Mouse (Mus musculus) erythroblast, embryonic 14.5 days (primary cell): ENCODE measurements around the gene Tor1a. TPM values are rescaled to one million over a fixed set of nuclear protein-coding genes. Genes with fewer than 3 reads are reported as not detected.
A peak's percentile ranks its signal among the peaks of the same experiment; 100 is the strongest.

Experiments
- H3K27me3 ChIP-seq: 2 replicates; pipeline ENCODE4 v1.6.1; 2012; ENCODE audit warnings: inconsistent platforms; ENCODE audit not compliant: control insufficient read depth
- H3K36me3 ChIP-seq: 2 replicates; pipeline ENCODE4 v1.6.1; 2012; ENCODE audit warnings: mild to moderate bottlenecking, inconsistent platforms; ENCODE audit not compliant: control insufficient read depth
- H3K4me1 ChIP-seq: 2 replicates; pipeline ENCODE4 v1.6.1; 2012; ENCODE audit warnings: inconsistent platforms; ENCODE audit not compliant: control insufficient read depth
- H3K4me3 ChIP-seq: replicated peaks from 2 replicates; pipeline ENCODE3; 2012; ENCODE audit warnings: moderate library complexity, mild to moderate bottlenecking, inconsistent platforms
- H3K9me3 ChIP-seq: 2 replicates; pipeline ENCODE4 v1.6.1; 2012; ENCODE audit warnings: low read length, inconsistent platforms, mixed read lengths; ENCODE audit not compliant: control insufficient read depth
- GATA1 ChIP-seq: IDR thresholded peaks from 2 replicates; pipeline ENCODE4 v1.6.1; 2012; ENCODE audit warnings: low read length, inconsistent platforms, mixed read lengths
- TAL1 ChIP-seq: IDR thresholded peaks from 3 replicates; pipeline ENCODE4 v1.6.1; 2012; ENCODE audit warnings: low read length, inconsistent platforms, mixed read lengths
- polyA plus RNA-seq: library from polyadenylated mRNA; stranded (reverse); fragments of >175 nt; gene quantifications from 2 replicates; pipeline ENCODE4 v1.2.3, GENCODE M21; 2012

The Tor1a gene
- polyA plus RNA-seq = 4.8 and 6.5 TPM in 2 replicates

- peaks cover 33% of the 10 kb centered on the region for H3K4me1 ChIP-seq
- TF ChIP-seq TAL1 (no peak), GATA1 (no peak)
- peak within 1 kb of the TSS; percentile 79 for H3K4me3 ChIP-seq
- peaks cover 53% of the 10 kb centered on the region for H3K36me3 ChIP-seq
- H3K9me3 ChIP-seq = no peaks in the 10 kb centered on the region
- no peaks in the 10 kb centered on the region for H3K27me3 ChIP-seq
Observed at GRCm38 (mm10) chr2:30967352-30968327, at the start of gene Tor1a. Gene Tor1a, minus strand, starts transcription at chr2:30967933.

GRCm38 (mm10) chr2:31013371-31014120 lies 45.8 kb upstream of the Tor1a start:
- peaks cover 11% of the 10 kb centered on the region for H3K4me1 ChIP-seq
- TF ChIP-seq TAL1 (no peak), GATA1 (no peak)

GRCm38 (mm10) chr2:31007208-31007607 lies 39.5 kb upstream of the Tor1a start:
- Histone ChIP-seq H3K4me1 (peaks cover 55% of the 10 kb centered on the region), H3K27me3 (no peaks in the 10 kb centered on the region), H3K4me3 (no peak overlapping the region), H3K36me3 (peaks cover 56% of the 10 kb centered on the region), H3K9me3 (no peaks in the 10 kb centered on the region)
- TF ChIP-seq GATA1 (no peak), TAL1 (no peak)

More at GRCm38 (mm10) chr2:31013371-31014120, 45.8 kb upstream of the Tor1a start:
- no peak overlapping the region for H3K4me3 ChIP-seq
- H3K9me3 ChIP-seq = no peaks in the 10 kb centered on the region
- H3K27me3 ChIP-seq = no peaks in the 10 kb centered on the region
- H3K36me3 ChIP-seq = peaks cover 50% of the 10 kb centered on the region

- no peaks in the 10 kb centered on the region for H3K9me3 ChIP-seq
- peak overlapping the region; percentile 47 for H3K4me3 ChIP-seq
- H3K36me3 ChIP-seq = peaks cover 59% of the 10 kb centered on the region
- peaks cover 55% of the 10 kb centered on the region for H3K4me1 ChIP-seq
- peak; percentile 57 for TF ChIP-seq TAL1
- TF ChIP-seq GATA1 = peak; percentile 98
- no peaks in the 10 kb centered on the region for H3K27me3 ChIP-seq
Observed at GRCm38 (mm10) chr2:31006434-31006833, 38.7 kb upstream of the Tor1a start.

- Histone ChIP-seq H3K4me1 (peaks cover 55% of the 10 kb centered on the region), H3K27me3 (no peaks in the 10 kb centered on the region)
Observed at GRCm38 (mm10) chr2:31005453-31005852, 37.7 kb upstream of the Tor1a start.

GRCm38 (mm10) chr2:31002857-31003256 lies 35.1 kb upstream of the Tor1a start:
- Histone ChIP-seq H3K4me3 (no peak overlapping the region), H3K9me3 (no peaks in the 10 kb centered on the region), H3K27me3 (no peaks in the 10 kb centered on the region), H3K4me1 (peaks cover 41% of the 10 kb centered on the region), H3K36me3 (peaks cover 37% of the 10 kb centered on the region)
- no peak for TF ChIP-seq GATA1
- no peak for TF ChIP-seq TAL1

More at GRCm38 (mm10) chr2:31005453-31005852, 37.7 kb upstream of the Tor1a start:
- no peaks in the 10 kb centered on the region for H3K9me3 ChIP-seq
- TF ChIP-seq TAL1 = no peak
- no peak for TF ChIP-seq GATA1
- peak overlapping the region; percentile 47 for H3K4me3 ChIP-seq
- peaks cover 50% of the 10 kb centered on the region for H3K36me3 ChIP-seq

GRCm38 (mm10) chr2:30998443-30999260 lies 30.9 kb upstream of the Tor1a start:
- Histone ChIP-seq H3K27me3 (no peaks in the 10 kb centered on the region), H3K4me1 (peaks cover 3% of the 10 kb centered on the region; the same call in 1 of the 2 replicates), H3K9me3 (no peaks in the 10 kb centered on the region), H3K36me3 (peaks cover 21% of the 10 kb centered on the region), H3K4me3 (no peak overlapping the region)
- TF ChIP-seq TAL1 (no peak), GATA1 (no peak)

- Histone ChIP-seq H3K4me3 (no peak overlapping the region), H3K4me1 (no peaks in the 10 kb centered on the region), H3K9me3 (no peaks in the 10 kb centered on the region), H3K27me3 (no peaks in the 10 kb centered on the region), H3K36me3 (peaks cover 6% of the 10 kb centered on the region)
- no peak for TF ChIP-seq TAL1
- TF ChIP-seq GATA1 = no peak
Observed at GRCm38 (mm10) chr2:30995432-30995996, 27.8 kb upstream of the Tor1a start.
